Mouse (Mus musculus): Measurements from ENCODE around the gene Gpr84. TPM values are rescaled to one million over a fixed set of nuclear protein-coding genes. Genes with fewer than 3 reads are reported as not detected.
A peak's percentile ranks its signal among the peaks of the same experiment; 100 is the strongest.

Gene Gpr84
- 0.24 and 0.46 TPM in 2 replicates for polyA plus RNA-seq (2014; fragmentation: Nextera tagmentation; extraction: Ambion mirVana)

- Histone ChIP-seq H3K27me3 (ENCODE audit: control insufficient read depth, insufficient read depth, low read length) (no peaks in the 10 kb centered on the region), H3K27ac (ENCODE audit: low read length) (no peak within 1 kb of the TSS; the same call in 1 of the 2 replicates), H3K9me3 (ENCODE audit: control insufficient read depth, low read depth, low read length) (no peaks in the 10 kb centered on the region), H3K36me3 (ENCODE audit: control insufficient read depth, insufficient read depth, low read length) (no peaks in the 10 kb centered on the region), H3K9ac (replicated peaks; ENCODE audit: low read depth, low read length) (no peak within 1 kb of the TSS), H3K4me2 (replicated peaks; ENCODE audit: low read depth, low read length) (no peak within 1 kb of the TSS), H3K4me3 (ENCODE audit: low read depth, low read length) (no peak within 1 kb of the TSS), H3K4me1 (ENCODE audit: control insufficient read depth, insufficient read depth, low read length) (peaks cover 33% of the 10 kb centered on the region)
- WGBS = 60% methylated on average over 6 of the region's 6 CpGs
- ATAC-seq (ENCODE audit: insufficient number of reproducible peaks, insufficient read depth, low FRiP score, low read depth) = no peak
Observed at GRCm38 (mm10) chr15:103310365-103310910, at the start of gene Gpr84. Gene Gpr84, minus strand, starts transcription at chr15:103310612.

- WGBS = 89% methylated on average over 5 of the region's 5 CpGs
- Histone ChIP-seq H3K4me2 (replicated peaks; ENCODE audit: low read depth, low read length) (no peak overlapping the region), H3K4me3 (ENCODE audit: low read depth, low read length) (no peak overlapping the region), H3K4me1 (ENCODE audit: control insufficient read depth, insufficient read depth, low read length) (peaks cover 24% of the 10 kb centered on the region), H3K36me3 (ENCODE audit: control insufficient read depth, insufficient read depth, low read length) (peaks cover 9% of the 10 kb centered on the region), H3K27ac (ENCODE audit: low read length) (no peak overlapping the region), H3K9ac (replicated peaks; ENCODE audit: low read depth, low read length) (no peak overlapping the region), H3K9me3 (ENCODE audit: control insufficient read depth, low read depth, low read length) (no peaks in the 10 kb centered on the region), H3K27me3 (ENCODE audit: control insufficient read depth, insufficient read depth, low read length) (no peaks in the 10 kb centered on the region)
- no peak for ATAC-seq (ENCODE audit: insufficient number of reproducible peaks, insufficient read depth, low FRiP score, low read depth)
Observed at GRCm38 (mm10) chr15:103359869-103360602, 49.6 kb upstream of the Gpr84 start.

- Histone ChIP-seq H3K4me1 (ENCODE audit: control insufficient read depth, insufficient read depth, low read length) (peaks cover 15% of the 10 kb centered on the region), H3K36me3 (ENCODE audit: control insufficient read depth, insufficient read depth, low read length) (peaks cover 17% of the 10 kb centered on the region), H3K9me3 (ENCODE audit: control insufficient read depth, low read depth, low read length) (no peaks in the 10 kb centered on the region), H3K9ac (replicated peaks; ENCODE audit: low read depth, low read length) (no peak overlapping the region), H3K27ac (ENCODE audit: low read length) (no peak overlapping the region), H3K4me2 (replicated peaks; ENCODE audit: low read depth, low read length) (no peak overlapping the region), H3K27me3 (ENCODE audit: control insufficient read depth, insufficient read depth, low read length) (no peaks in the 10 kb centered on the region), H3K4me3 (ENCODE audit: low read depth, low read length) (no peak overlapping the region)
- no peak for ATAC-seq (ENCODE audit: insufficient number of reproducible peaks, insufficient read depth, low FRiP score, low read depth)
- 38% methylated on average over 1 of the region's 1 CpGs for WGBS
Observed at GRCm38 (mm10) chr15:103359122-103359510, 48.7 kb upstream of the Gpr84 start.

GRCm38 (mm10) chr15:103358278-103359121 lies 48.1 kb upstream of the Gpr84 start:
- Histone ChIP-seq H3K9me3 (ENCODE audit: control insufficient read depth, low read depth, low read length) (no peaks in the 10 kb centered on the region), H3K9ac (replicated peaks; ENCODE audit: low read depth, low read length) (no peak overlapping the region), H3K36me3 (ENCODE audit: control insufficient read depth, insufficient read depth, low read length) (peaks cover 23% of the 10 kb centered on the region), H3K27me3 (ENCODE audit: control insufficient read depth, insufficient read depth, low read length) (no peaks in the 10 kb centered on the region), H3K4me2 (replicated peaks; ENCODE audit: low read depth, low read length) (no peak overlapping the region), H3K4me3 (ENCODE audit: low read depth, low read length) (no peak overlapping the region), H3K27ac (ENCODE audit: low read length) (no peak overlapping the region), H3K4me1 (ENCODE audit: control insufficient read depth, insufficient read depth, low read length) (peaks cover 10% of the 10 kb centered on the region; the same call in 1 of the 2 replicates)
- peak; percentile 50; the same call in 1 of the 2 replicates for ATAC-seq (ENCODE audit: insufficient number of reproducible peaks, insufficient read depth, low FRiP score, low read depth)
- WGBS = 39% methylated on average over 4 of the region's 4 CpGs

GRCm38 (mm10) chr15:103357817-103358216 lies 47.4 kb upstream of the Gpr84 start:
- 81% methylated on average over 4 of the region's 4 CpGs for WGBS
- no peak overlapping the region for H3K4me2 ChIP-seq (replicated peaks; ENCODE audit: low read depth, low read length)
- H3K27ac ChIP-seq (ENCODE audit: low read length) = no peak overlapping the region
- H3K9ac ChIP-seq (replicated peaks; ENCODE audit: low read depth, low read length) = no peak overlapping the region
- H3K27me3 ChIP-seq (ENCODE audit: control insufficient read depth, insufficient read depth, low read length) = no peaks in the 10 kb centered on the region
- H3K4me1 ChIP-seq (ENCODE audit: control insufficient read depth, insufficient read depth, low read length) = peaks cover 10% of the 10 kb centered on the region; the same call in 1 of the 2 replicates
- no peak for ATAC-seq (ENCODE audit: insufficient number of reproducible peaks, insufficient read depth, low FRiP score, low read depth)
- H3K4me3 ChIP-seq (ENCODE audit: low read depth, low read length) = no peak overlapping the region
- H3K36me3 ChIP-seq (ENCODE audit: control insufficient read depth, insufficient read depth, low read length) = peaks cover 23% of the 10 kb centered on the region
- H3K9me3 ChIP-seq (ENCODE audit: control insufficient read depth, low read depth, low read length) = no peaks in the 10 kb centered on the region

GRCm38 (mm10) chr15:103356130-103356529 lies 45.7 kb upstream of the Gpr84 start:
- H3K9ac ChIP-seq (replicated peaks; ENCODE audit: low read depth, low read length) = no peak overlapping the region
- H3K4me3 ChIP-seq (ENCODE audit: low read depth, low read length) = no peak overlapping the region
- H3K4me2 ChIP-seq (replicated peaks; ENCODE audit: low read depth, low read length) = no peak overlapping the region
- peaks cover 10% of the 10 kb centered on the region; the same call in 1 of the 2 replicates for H3K4me1 ChIP-seq (ENCODE audit: control insufficient read depth, insufficient read depth, low read length)
- peaks cover 36% of the 10 kb centered on the region for H3K36me3 ChIP-seq (ENCODE audit: control insufficient read depth, insufficient read depth, low read length)
- no peaks in the 10 kb centered on the region for H3K9me3 ChIP-seq (ENCODE audit: control insufficient read depth, low read depth, low read length)
- no peaks in the 10 kb centered on the region for H3K27me3 ChIP-seq (ENCODE audit: control insufficient read depth, insufficient read depth, low read length)
- ATAC-seq (ENCODE audit: insufficient number of reproducible peaks, insufficient read depth, low FRiP score, low read depth) = no peak
- H3K27ac ChIP-seq (ENCODE audit: low read length) = no peak overlapping the region
- WGBS = 68% methylated on average over 4 of the region's 4 CpGs

GRCm38 (mm10) chr15:103355420-103355819 lies 45.0 kb upstream of the Gpr84 start:
- H3K4me3 ChIP-seq (ENCODE audit: low read depth, low read length) = no peak overlapping the region
- H3K9ac ChIP-seq (replicated peaks; ENCODE audit: low read depth, low read length) = no peak overlapping the region
- H3K4me2 ChIP-seq (replicated peaks; ENCODE audit: low read depth, low read length) = no peak overlapping the region
- H3K36me3 ChIP-seq (ENCODE audit: control insufficient read depth, insufficient read depth, low read length) = peaks cover 43% of the 10 kb centered on the region
- peaks cover 10% of the 10 kb centered on the region; the same call in 1 of the 2 replicates for H3K4me1 ChIP-seq (ENCODE audit: control insufficient read depth, insufficient read depth, low read length)
- WGBS = 86% methylated on average over 4 of the region's 4 CpGs
- H3K27ac ChIP-seq (ENCODE audit: low read length) = no peak overlapping the region
- ATAC-seq (ENCODE audit: insufficient number of reproducible peaks, insufficient read depth, low FRiP score, low read depth) = no peak
- H3K9me3 ChIP-seq (ENCODE audit: control insufficient read depth, low read depth, low read length) = no peaks in the 10 kb centered on the region
- H3K27me3 ChIP-seq (ENCODE audit: control insufficient read depth, insufficient read depth, low read length) = no peaks in the 10 kb centered on the region

- no peak overlapping the region for H3K9ac ChIP-seq (replicated peaks; ENCODE audit: low read depth, low read length)
- 85% methylated on average over 2 of the region's 2 CpGs for WGBS
- no peak for ATAC-seq (ENCODE audit: insufficient number of reproducible peaks, insufficient read depth, low FRiP score, low read depth)
- H3K27me3 ChIP-seq (ENCODE audit: control insufficient read depth, insufficient read depth, low read length) = no peaks in the 10 kb centered on the region
- peaks cover 50% of the 10 kb centered on the region for H3K36me3 ChIP-seq (ENCODE audit: control insufficient read depth, insufficient read depth, low read length)
- peaks cover 10% of the 10 kb centered on the region; the same call in 1 of the 2 replicates for H3K4me1 ChIP-seq (ENCODE audit: control insufficient read depth, insufficient read depth, low read length)
- no peak overlapping the region for H3K27ac ChIP-seq (ENCODE audit: low read length)
- H3K4me3 ChIP-seq (ENCODE audit: low read depth, low read length) = no peak overlapping the region
- H3K4me2 ChIP-seq (replicated peaks; ENCODE audit: low read depth, low read length) = no peak overlapping the region
- no peaks in the 10 kb centered on the region for H3K9me3 ChIP-seq (ENCODE audit: control insufficient read depth, low read depth, low read length)
Observed at GRCm38 (mm10) chr15:103354690-103355089, 44.3 kb upstream of the Gpr84 start.

All from stomach, embryonic 14.5 days (tissue).